Mouse (Mus musculus): ENCODE data around the gene Lysmd3. TPM values are rescaled to one million over a fixed set of nuclear protein-coding genes. Genes with fewer than 3 reads are reported as not detected.
A peak's percentile ranks its signal among the peaks of the same experiment; 100 is the strongest.

Gene Lysmd3
- polyA plus RNA-seq, 1 experiment from 2014 or later, result 16.2 TPM

GRCm38 (mm10) chr13:81632720-81633415 lies 24.6 kb upstream of the Lysmd3 start, which contains the start of gene Adgrv1:
Adgrv1 (minus strand) TSS chr13:81633154.
- Histone ChIP-seq H3K4me2 (replicated peaks; ENCODE audit: low read depth) (peak within 1 kb of the TSS; percentile 58), H3K27ac (replicated peaks) (no peak within 1 kb of the TSS), H3K4me3 (ENCODE audit: low read depth, low read length) (peak within 1 kb of the TSS; percentile 26), H3K4me1 (replicated peaks; ENCODE audit: control insufficient read depth, insufficient read depth) (peaks cover 4% of the 10 kb centered on the region; the same call in 1 of the 2 replicates), H3K9ac (ENCODE audit: low read length) (no peak within 1 kb of the TSS; the same call in 1 of the 2 replicates), H3K9me3 (ENCODE audit: control insufficient read depth, low read length) (no peaks in the 10 kb centered on the region), H3K27me3 (ENCODE audit: control insufficient read depth, insufficient read depth, low read length) (no peaks in the 10 kb centered on the region), H3K36me3 (ENCODE audit: control insufficient read depth, insufficient read depth, low read length) (no peaks in the 10 kb centered on the region)
- peak; percentile 98 for ATAC-seq (ENCODE audit: low FRiP score, low TSS enrichment)
- TF ChIP-seq CTCF (IDR thresholded peaks at IDR 0.05; ENCODE audit: low read depth) (no peak), EP300 (optimal IDR thresholded peaks at IDR 0.05) (no peak)
- peak; percentile 79 for DNase-seq (ENCODE audit: low spot score)
- WGBS, result 2% methylated on average over 42 of the region's 42 CpGs

GRCm38 (mm10) chr13:81639624-81640023 lies 17.8 kb upstream of the Lysmd3 start:
- Histone ChIP-seq H3K36me3 (ENCODE audit: control insufficient read depth, insufficient read depth, low read length) (no peaks in the 10 kb centered on the region), H3K4me2 (replicated peaks; ENCODE audit: low read depth) (no peak overlapping the region), H3K9ac (ENCODE audit: low read length) (no peak overlapping the region), H3K27me3 (ENCODE audit: control insufficient read depth, insufficient read depth, low read length) (no peaks in the 10 kb centered on the region), H3K27ac (replicated peaks) (no peak overlapping the region), H3K4me3 (ENCODE audit: low read depth, low read length) (no peak overlapping the region), H3K4me1 (replicated peaks; ENCODE audit: control insufficient read depth, insufficient read depth) (no peaks in the 10 kb centered on the region), H3K9me3 (ENCODE audit: control insufficient read depth, low read length) (no peaks in the 10 kb centered on the region)
- no peak for TF ChIP-seq CTCF (IDR thresholded peaks at IDR 0.05; ENCODE audit: low read depth)
- no peak for TF ChIP-seq EP300 (optimal IDR thresholded peaks at IDR 0.05)
- WGBS, result 37% methylated on average over 4 of the region's 4 CpGs
- ATAC-seq (ENCODE audit: low FRiP score, low TSS enrichment), result no peak
- no peak for DNase-seq (ENCODE audit: low spot score)

- no peaks in the 10 kb centered on the region for H3K9me3 ChIP-seq (ENCODE audit: control insufficient read depth, low read length)
- no peak for DNase-seq (ENCODE audit: low spot score)
Observed at GRCm38 (mm10) chr13:81640881-81641280, 16.6 kb upstream of the Lysmd3 start.

GRCm38 (mm10) chr13:81641289-81642045 lies 16.0 kb upstream of the Lysmd3 start:
- Histone ChIP-seq H3K9ac (ENCODE audit: low read length) (no peak overlapping the region), H3K9me3 (ENCODE audit: control insufficient read depth, low read length) (no peaks in the 10 kb centered on the region), H3K36me3 (ENCODE audit: control insufficient read depth, insufficient read depth, low read length) (no peaks in the 10 kb centered on the region), H3K4me3 (ENCODE audit: low read depth, low read length) (no peak overlapping the region), H3K27ac (replicated peaks) (no peak overlapping the region), H3K27me3 (ENCODE audit: control insufficient read depth, insufficient read depth, low read length) (no peaks in the 10 kb centered on the region), H3K4me2 (replicated peaks; ENCODE audit: low read depth) (no peak overlapping the region), H3K4me1 (replicated peaks; ENCODE audit: control insufficient read depth, insufficient read depth) (no peaks in the 10 kb centered on the region)
- no peak for TF ChIP-seq EP300 (optimal IDR thresholded peaks at IDR 0.05)
- peak; percentile 86 for TF ChIP-seq CTCF (IDR thresholded peaks at IDR 0.05; ENCODE audit: low read depth)
- WGBS, result 12% methylated on average over 8 of the region's 8 CpGs
- ATAC-seq (ENCODE audit: low FRiP score, low TSS enrichment) (no peak), DNase-seq (ENCODE audit: low spot score) (peak; percentile 47)

More at GRCm38 (mm10) chr13:81640881-81641280, 16.6 kb upstream of the Lysmd3 start:
- Histone ChIP-seq H3K9ac (ENCODE audit: low read length) (no peak overlapping the region), H3K4me1 (replicated peaks; ENCODE audit: control insufficient read depth, insufficient read depth) (no peaks in the 10 kb centered on the region), H3K4me2 (replicated peaks; ENCODE audit: low read depth) (no peak overlapping the region), H3K36me3 (ENCODE audit: control insufficient read depth, insufficient read depth, low read length) (no peaks in the 10 kb centered on the region), H3K4me3 (ENCODE audit: low read depth, low read length) (no peak overlapping the region), H3K27me3 (ENCODE audit: control insufficient read depth, insufficient read depth, low read length) (no peaks in the 10 kb centered on the region), H3K27ac (replicated peaks) (no peak overlapping the region)
- no peak for ATAC-seq (ENCODE audit: low FRiP score, low TSS enrichment)
- WGBS, result 33% methylated on average over 6 of the region's 6 CpGs
- TF ChIP-seq EP300 (optimal IDR thresholded peaks at IDR 0.05) (no peak), CTCF (IDR thresholded peaks at IDR 0.05; ENCODE audit: low read depth) (no peak)

- H3K4me3 ChIP-seq (ENCODE audit: low read depth, low read length), result no peak overlapping the region
- H3K4me1 ChIP-seq (replicated peaks; ENCODE audit: control insufficient read depth, insufficient read depth), result no peaks in the 10 kb centered on the region
- no peak overlapping the region for H3K27ac ChIP-seq (replicated peaks)
- no peak overlapping the region for H3K9ac ChIP-seq (ENCODE audit: low read length)
- H3K4me2 ChIP-seq (replicated peaks; ENCODE audit: low read depth), result no peak overlapping the region
- DNase-seq (ENCODE audit: low spot score), result no peak
- WGBS, result 59% methylated on average over 7 of the region's 7 CpGs
- TF ChIP-seq EP300 (optimal IDR thresholded peaks at IDR 0.05), result no peak
- TF ChIP-seq CTCF (IDR thresholded peaks at IDR 0.05; ENCODE audit: low read depth), result no peak
- no peaks in the 10 kb centered on the region for H3K27me3 ChIP-seq (ENCODE audit: control insufficient read depth, insufficient read depth, low read length)
- no peak for ATAC-seq (ENCODE audit: low FRiP score, low TSS enrichment)
- H3K9me3 ChIP-seq (ENCODE audit: control insufficient read depth, low read length), result no peaks in the 10 kb centered on the region
- no peaks in the 10 kb centered on the region for H3K36me3 ChIP-seq (ENCODE audit: control insufficient read depth, insufficient read depth, low read length)
Observed at GRCm38 (mm10) chr13:81642491-81643149, 14.8 kb upstream of the Lysmd3 start.
